Mouse (Mus musculus): ENCODE measurements at regions not wholly inside any gene's neighbourhood (a gene's known extent, or its start where the extent isn't known, plus 50 kb on each side); places are given as distances from the start of the nearest gene placed in this dataset.

DNA sequence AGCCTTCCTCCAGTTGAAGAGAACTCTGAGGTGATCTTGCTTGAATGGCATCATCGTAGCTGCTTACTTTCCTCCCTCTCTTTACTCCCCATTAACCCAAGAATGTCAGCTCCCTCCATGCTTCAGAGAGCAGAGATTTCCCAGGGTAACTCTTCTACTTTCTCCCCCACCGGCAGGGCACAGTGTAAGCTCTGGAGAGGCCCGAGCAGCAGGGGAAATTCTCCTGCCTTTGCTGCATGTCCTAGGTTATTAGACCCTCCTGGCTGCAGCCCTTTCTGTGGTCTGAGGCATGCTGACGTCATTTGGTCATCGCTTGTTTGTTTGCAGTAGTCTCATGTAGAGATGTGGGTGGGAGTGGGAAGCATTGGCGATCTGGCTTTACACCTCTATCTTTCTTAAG, 163.2 kb downstream of the Gm10295 start:
- no peak overlapping the region; the same call in 1 of the 2 replicates for H3K27ac ChIP-seq
- peaks cover 6% of the 10 kb centered on the region for H3K4me1 ChIP-seq
- H3K4me3 ChIP-seq: no peak overlapping the region
- no peaks in the 10 kb centered on the region for H3K36me3 ChIP-seq
- WGBS: 34% methylated on average over 6 of the region's 6 CpGs
- DNase-seq (ENCODE audit: low spot score): no peak
- H3K9me3 ChIP-seq (replicated peaks): no peaks in the 10 kb centered on the region
- no peaks in the 10 kb centered on the region for H3K27me3 ChIP-seq (ENCODE audit: low read depth, poor library complexity, severe bottlenecking)

DNA sequence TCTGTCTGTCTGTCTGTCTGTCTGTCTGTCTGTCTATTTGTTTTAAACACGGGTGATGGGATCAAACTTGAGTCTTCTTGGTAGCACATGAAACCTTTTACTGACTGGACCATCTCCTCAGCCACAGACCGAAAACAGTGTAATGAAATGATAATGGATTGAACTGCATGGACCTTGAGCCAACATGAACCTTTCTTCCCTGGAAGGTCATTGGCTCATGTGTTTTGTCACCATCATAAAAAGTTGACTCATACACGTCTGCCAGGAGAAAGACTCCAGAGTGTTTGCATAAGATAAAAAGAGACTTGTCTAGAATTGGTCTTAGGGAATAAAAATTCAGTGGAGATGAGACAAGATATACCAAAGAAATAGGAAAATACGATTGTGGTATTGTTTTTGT, 176.4 kb downstream of the Gm10295 start:
- no peak overlapping the region for H3K27ac ChIP-seq
- H3K9me3 ChIP-seq (replicated peaks): no peaks in the 10 kb centered on the region
- H3K27me3 ChIP-seq (ENCODE audit: low read depth, poor library complexity, severe bottlenecking): no peaks in the 10 kb centered on the region
- H3K36me3 ChIP-seq: no peaks in the 10 kb centered on the region
- no peak for DNase-seq (ENCODE audit: low spot score)
- 85% methylated on average over 4 of the region's 4 CpGs for WGBS
- no peak overlapping the region for H3K4me3 ChIP-seq
- H3K4me1 ChIP-seq: no peaks in the 10 kb centered on the region

DNA sequence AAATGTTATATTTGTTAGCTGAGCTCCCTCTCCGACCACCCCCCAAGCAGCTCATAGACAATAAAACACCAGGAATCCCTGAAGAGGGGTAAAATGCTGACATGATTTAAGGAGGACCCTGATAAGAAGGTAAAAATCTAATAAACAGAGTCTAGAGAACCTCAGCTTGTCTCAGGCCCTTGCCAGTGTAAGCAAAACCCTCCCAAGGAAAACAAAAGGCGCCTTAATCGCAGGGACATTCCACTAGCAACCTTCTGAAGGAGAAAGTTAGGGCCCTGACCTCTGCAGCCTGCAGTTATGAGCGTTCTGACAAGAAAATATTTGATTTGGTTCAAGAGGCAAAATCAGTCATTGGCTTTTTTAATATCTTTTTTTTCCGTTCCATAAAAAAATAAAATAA, 212.2 kb downstream of the Gm10295 start:
- no peaks in the 10 kb centered on the region for H3K36me3 ChIP-seq
- 64% methylated on average over 5 of the region's 5 CpGs for WGBS
- DNase-seq (ENCODE audit: low spot score): no peak
- no peak overlapping the region for H3K27ac ChIP-seq
- H3K27me3 ChIP-seq (ENCODE audit: low read depth, poor library complexity, severe bottlenecking): no peaks in the 10 kb centered on the region
- no peaks in the 10 kb centered on the region for H3K9me3 ChIP-seq (replicated peaks)
- H3K4me1 ChIP-seq: peaks cover 5% of the 10 kb centered on the region
- H3K4me3 ChIP-seq: no peak overlapping the region

DNA sequence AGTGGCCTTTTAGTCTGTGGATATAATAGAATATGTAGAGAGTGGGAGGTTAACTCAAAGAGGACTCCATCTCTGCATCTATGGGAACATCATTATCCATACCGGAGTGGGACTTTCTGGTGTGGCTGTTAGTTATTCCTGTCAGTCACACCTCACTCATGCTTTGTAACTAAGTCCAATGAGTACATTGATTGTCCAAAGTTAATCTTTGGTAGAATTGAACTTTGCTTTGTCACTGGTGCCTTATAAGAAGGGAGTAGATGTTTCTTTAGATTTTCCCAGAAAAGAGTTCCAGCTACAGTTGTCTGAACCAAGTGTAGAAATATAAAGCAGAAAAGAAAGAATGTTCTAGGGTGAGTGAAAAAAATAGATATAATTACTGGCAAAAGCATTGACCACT, 221.3 kb downstream of the Gm10295 start:
- Histone ChIP-seq H3K9me3 (replicated peaks) (no peaks in the 10 kb centered on the region), H3K36me3 (no peaks in the 10 kb centered on the region), H3K27me3 (ENCODE audit: low read depth, poor library complexity, severe bottlenecking) (no peaks in the 10 kb centered on the region), H3K4me1 (no peaks in the 10 kb centered on the region), H3K27ac (no peak overlapping the region), H3K4me3 (no peak overlapping the region)
- DNase-seq (ENCODE audit: low spot score): no peak
- WGBS: 98% methylated on average over 1 of the region's 1 CpGs

DNA sequence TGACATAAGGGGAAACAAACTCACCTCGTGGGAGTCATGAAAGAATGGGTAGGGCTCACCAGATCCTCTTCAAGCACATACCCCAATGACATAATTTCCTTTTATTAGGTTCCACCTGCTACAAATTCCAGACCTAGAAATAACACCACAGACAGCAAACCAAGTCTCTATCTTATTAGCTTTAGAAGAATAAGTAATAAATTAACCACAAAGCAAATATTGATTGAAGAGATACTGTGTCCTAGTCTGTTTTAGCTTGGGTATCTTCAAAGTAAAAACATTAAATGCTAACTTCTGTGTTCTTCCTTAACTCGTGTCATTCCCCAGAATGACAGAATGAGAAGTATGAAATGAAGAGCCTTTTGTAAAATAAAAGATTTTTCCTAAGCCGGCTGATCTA, 222.4 kb downstream of the Gm10295 start:
- 89% methylated on average over 3 of the region's 3 CpGs for WGBS
- Histone ChIP-seq H3K27me3 (ENCODE audit: low read depth, poor library complexity, severe bottlenecking) (no peaks in the 10 kb centered on the region), H3K4me1 (no peaks in the 10 kb centered on the region), H3K27ac (no peak overlapping the region), H3K36me3 (no peaks in the 10 kb centered on the region), H3K9me3 (replicated peaks) (no peaks in the 10 kb centered on the region), H3K4me3 (no peak overlapping the region)
- no peak for DNase-seq (ENCODE audit: low spot score)

DNA sequence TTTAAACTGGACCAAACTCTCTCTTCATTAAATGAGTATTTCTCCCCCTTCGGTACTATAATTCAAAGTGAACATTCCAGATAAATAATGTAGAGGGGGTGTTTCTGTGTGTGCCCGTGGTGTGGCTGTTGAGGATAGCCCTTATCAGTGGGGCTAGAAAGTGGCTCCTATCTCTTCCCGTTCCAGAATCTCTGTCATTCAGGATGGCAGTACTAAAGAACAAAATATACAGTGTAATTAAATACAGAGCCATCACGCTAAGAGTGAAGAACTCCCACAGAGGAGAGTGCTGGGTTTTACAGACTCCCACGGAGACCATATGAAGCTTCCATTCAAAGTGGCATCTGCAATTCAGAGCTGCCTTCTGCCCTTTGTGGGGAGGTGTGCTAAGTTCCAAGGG, 229.8 kb downstream of the Gm10295 start:
- H3K27ac ChIP-seq: no peak overlapping the region
- H3K27me3 ChIP-seq (ENCODE audit: low read depth, poor library complexity, severe bottlenecking): no peaks in the 10 kb centered on the region
- no peaks in the 10 kb centered on the region for H3K36me3 ChIP-seq
- no peak for DNase-seq (ENCODE audit: low spot score)
- 58% methylated on average over 5 of the region's 5 CpGs for WGBS
- no peaks in the 10 kb centered on the region for H3K9me3 ChIP-seq (replicated peaks)
- no peaks in the 10 kb centered on the region for H3K4me1 ChIP-seq
- H3K4me3 ChIP-seq: no peak overlapping the region

DNA sequence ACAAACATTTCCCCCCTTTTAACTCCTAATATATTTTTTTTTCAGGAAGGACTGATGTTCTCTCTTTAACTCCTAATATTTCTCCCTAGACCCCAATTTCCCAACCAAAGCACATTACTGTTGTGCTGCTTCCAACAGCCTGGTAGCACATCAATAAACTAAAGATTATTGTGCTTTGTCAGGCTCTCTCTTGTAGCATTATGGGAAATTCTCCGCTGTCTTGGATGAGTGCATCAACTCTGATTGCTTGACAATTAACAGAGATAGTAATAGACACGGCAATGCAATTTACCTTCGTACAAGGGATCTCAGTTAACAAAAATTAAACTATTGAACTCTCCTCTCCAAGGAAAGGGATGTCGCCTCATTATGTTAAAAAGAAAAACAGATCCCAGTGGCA, 230.3 kb downstream of the Gm10295 start:
- H3K9me3 ChIP-seq (replicated peaks): no peaks in the 10 kb centered on the region
- H3K27ac ChIP-seq: no peak overlapping the region
- DNase-seq (ENCODE audit: low spot score): no peak
- no peaks in the 10 kb centered on the region for H3K27me3 ChIP-seq (ENCODE audit: low read depth, poor library complexity, severe bottlenecking)
- no peaks in the 10 kb centered on the region for H3K36me3 ChIP-seq
- no peaks in the 10 kb centered on the region for H3K4me1 ChIP-seq
- 85% methylated on average over 4 of the region's 4 CpGs for WGBS
- H3K4me3 ChIP-seq: no peak overlapping the region

DNA sequence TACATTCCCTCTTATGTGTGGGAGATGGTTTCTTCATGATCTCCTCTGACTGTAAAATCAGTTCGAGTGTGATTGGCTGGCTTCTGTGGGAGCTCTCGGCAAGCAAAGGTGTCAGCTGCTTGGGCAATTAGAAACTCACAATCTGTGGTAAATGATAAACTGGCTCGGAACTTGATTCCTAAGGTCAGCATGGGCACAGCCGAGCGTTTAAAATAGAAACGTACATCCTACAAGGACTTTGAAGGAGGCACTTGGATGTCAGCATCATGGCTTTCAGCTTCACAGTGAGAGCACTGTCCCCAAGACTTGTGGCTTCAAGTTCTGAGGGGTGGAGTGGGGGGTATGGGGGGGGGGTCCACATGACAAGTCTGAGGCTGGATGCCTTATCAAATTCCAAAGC, 231.3 kb downstream of the Gm10295 start:
- Histone ChIP-seq H3K27ac (no peak overlapping the region), H3K27me3 (ENCODE audit: low read depth, poor library complexity, severe bottlenecking) (no peaks in the 10 kb centered on the region), H3K9me3 (replicated peaks) (no peaks in the 10 kb centered on the region), H3K4me1 (no peaks in the 10 kb centered on the region), H3K36me3 (no peaks in the 10 kb centered on the region), H3K4me3 (no peak overlapping the region)
- WGBS: 69% methylated on average over 6 of the region's 6 CpGs
- DNase-seq (ENCODE audit: low spot score): no peak

DNA sequence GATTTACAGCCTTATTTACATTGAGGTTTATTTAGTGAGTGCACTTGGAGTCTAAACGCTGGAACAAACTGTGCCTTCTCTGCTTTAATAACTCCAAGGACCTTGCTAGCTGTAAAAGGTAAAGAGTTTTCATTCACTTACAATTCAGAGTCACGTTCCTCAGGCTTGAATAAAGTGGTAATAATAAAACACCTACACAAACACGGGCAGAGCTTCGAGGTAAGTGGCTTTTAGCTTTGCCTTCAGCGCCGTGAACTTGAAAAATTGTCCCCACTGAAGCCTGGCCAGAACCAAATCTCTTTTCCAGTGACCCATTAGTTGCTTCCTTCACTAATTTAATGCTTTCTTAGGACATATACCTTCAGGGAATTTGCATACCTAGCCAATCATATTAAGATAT, 244.2 kb downstream of the Gm10295 start:
- WGBS: 78% methylated on average over 6 of the region's 6 CpGs
- H3K4me3 ChIP-seq: no peak overlapping the region
- no peak for DNase-seq (ENCODE audit: low spot score)
- H3K36me3 ChIP-seq: no peaks in the 10 kb centered on the region
- 0 out of 2 replicates have a peak, but pooled peaks cover 3% of the 10 kb centered on the region for H3K27me3 ChIP-seq (ENCODE audit: low read depth, poor library complexity, severe bottlenecking)
- H3K4me1 ChIP-seq: no peaks in the 10 kb centered on the region
- H3K27ac ChIP-seq: no peak overlapping the region
- H3K9me3 ChIP-seq (replicated peaks): no peaks in the 10 kb centered on the region

DNA sequence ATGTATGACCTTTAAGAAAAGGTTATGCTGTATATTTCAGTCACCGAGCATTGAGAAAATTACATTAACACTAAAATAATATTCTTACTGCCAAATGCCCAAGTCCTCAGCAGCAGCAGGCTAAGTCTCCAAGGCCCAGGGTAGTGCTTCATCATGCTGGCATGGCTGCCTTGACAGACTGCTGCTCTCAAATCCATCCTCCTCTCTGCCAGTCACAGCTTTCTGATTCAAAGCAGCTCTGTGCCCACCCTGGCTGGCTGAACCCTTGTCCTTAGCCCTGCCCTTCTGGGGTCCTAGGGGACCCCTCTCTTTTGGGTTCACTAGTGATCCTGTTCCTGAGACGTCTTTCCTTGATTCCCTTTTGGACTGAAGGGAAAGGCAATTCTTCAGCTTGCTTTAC, 251.0 kb downstream of the Gm10295 start:
- Histone ChIP-seq H3K27ac (no peak overlapping the region), H3K27me3 (ENCODE audit: low read depth, poor library complexity, severe bottlenecking) (0 out of 2 replicates have a peak, but pooled peaks cover 3% of the 10 kb centered on the region), H3K36me3 (no peaks in the 10 kb centered on the region), H3K4me3 (no peak overlapping the region), H3K9me3 (replicated peaks) (no peaks in the 10 kb centered on the region), H3K4me1 (peaks cover 5% of the 10 kb centered on the region)
- 85% methylated on average over 2 of the region's 2 CpGs for WGBS
- no peak for DNase-seq (ENCODE audit: low spot score)

DNA sequence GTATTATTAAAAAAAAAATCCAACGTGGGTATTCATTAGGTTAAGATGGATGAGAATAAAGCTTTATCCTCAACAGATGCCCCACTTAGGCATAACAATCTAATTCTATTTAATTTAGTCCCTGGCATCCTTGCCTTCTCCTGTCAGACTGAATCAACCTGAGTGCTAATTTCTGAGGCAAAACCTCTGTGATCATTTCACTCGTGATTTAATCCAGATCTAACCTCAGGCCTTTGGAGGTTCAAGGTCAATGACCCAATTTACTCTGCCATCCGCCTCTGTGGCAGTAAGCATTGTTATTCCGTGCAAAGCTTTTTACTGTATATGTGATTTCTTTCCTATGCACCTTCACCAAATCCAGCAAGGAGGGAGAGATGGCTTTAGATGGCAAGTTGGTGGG, 253.0 kb downstream of the Gm10295 start:
- DNase-seq (ENCODE audit: low spot score): no peak
- Histone ChIP-seq H3K4me3 (no peak overlapping the region), H3K27ac (no peak overlapping the region), H3K27me3 (ENCODE audit: low read depth, poor library complexity, severe bottlenecking) (no peaks in the 10 kb centered on the region), H3K4me1 (peaks cover 5% of the 10 kb centered on the region), H3K9me3 (replicated peaks) (no peaks in the 10 kb centered on the region), H3K36me3 (no peaks in the 10 kb centered on the region)
- whole genome bisulfite sequencing: 20% methylated on average over 4 of the region's 4 CpGs

DNA sequence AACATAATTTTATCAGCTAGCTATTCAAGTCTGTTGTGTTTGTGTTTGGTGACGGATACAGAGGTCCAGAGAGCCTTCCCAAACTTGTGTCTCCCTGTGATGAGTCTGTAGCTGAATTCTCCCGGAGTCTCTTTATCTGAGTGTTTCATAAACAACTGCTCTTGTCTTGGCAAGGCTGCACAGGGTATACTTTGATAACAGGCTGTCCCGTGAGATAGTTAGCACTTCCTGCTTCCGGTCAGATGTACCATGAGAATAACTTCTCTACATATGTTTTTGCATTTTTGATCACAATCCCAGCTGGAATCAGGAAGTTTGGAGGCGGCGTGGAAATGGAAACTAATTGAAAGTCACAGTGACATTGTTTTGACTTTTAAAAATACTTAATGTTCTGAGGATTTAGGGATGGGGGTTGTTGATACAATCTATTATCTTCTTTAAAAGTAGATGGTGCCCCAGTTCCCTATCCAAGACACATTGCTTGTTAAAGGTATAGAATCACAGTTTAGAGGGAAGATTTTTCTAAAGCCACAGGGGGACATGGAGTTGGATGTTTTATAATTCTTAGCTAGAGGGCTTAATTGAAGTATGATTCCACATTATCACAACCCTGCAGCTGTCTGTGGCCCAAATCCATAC, 257.9 kb downstream of the Gm10295 start:
- no peaks in the 10 kb centered on the region for H3K36me3 ChIP-seq
- H3K27ac ChIP-seq: no peak overlapping the region
- DNase-seq (ENCODE audit: low spot score): no peak
- WGBS: 80% methylated on average over 6 of the region's 6 CpGs
- H3K4me1 ChIP-seq: peaks cover 2% of the 10 kb centered on the region
- H3K27me3 ChIP-seq (ENCODE audit: low read depth, poor library complexity, severe bottlenecking): no peaks in the 10 kb centered on the region
- no peak overlapping the region for H3K4me3 ChIP-seq
- H3K9me3 ChIP-seq (replicated peaks): no peaks in the 10 kb centered on the region

DNA sequence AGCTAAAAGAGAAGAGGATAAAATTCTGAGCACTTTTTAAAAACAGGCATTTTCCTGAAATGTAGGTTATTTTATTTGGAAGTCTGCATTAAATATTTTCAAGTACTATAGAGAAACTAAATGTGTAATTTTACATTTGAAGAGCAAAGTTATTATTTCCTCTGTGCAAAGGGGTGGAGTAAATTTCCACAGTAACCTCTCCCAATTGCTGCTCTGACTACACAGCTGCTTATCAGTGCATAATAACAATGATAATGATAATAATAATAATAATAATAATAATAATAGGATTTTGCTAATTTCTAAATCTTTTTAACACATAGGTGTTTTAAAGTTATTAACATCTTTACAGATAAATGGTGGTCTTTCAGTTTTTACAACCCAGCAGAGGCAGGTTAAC, 258.5 kb downstream of the Gm10295 start:
- H3K27me3 ChIP-seq (ENCODE audit: low read depth, poor library complexity, severe bottlenecking): no peaks in the 10 kb centered on the region
- DNase-seq (ENCODE audit: low spot score): no peak
- H3K9me3 ChIP-seq (replicated peaks): no peaks in the 10 kb centered on the region

DNA sequence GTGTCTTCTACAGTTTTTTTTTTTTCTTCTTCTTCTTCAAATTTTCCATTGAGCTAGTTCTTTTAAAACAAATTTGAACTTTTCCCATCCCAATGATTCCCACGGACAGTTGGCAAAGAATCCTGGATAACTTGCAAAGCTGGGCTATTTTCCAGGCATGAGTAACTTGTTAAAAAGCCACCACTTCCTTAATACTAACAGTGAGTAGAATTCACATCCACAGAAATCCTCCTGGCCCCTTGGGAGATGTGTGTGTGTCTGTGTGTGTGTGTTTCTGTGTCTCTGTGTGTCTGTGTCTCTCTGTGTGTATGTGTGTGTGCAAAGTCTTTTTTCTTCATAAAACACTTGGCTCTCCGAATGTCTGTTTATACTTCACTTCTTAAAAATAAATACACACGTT, 259.0 kb downstream of the Gm10295 start:
- 82% methylated on average over 3 of the region's 3 CpGs for WGBS
- H3K27ac ChIP-seq: no peak overlapping the region
- DNase-seq (ENCODE audit: low spot score): no peak
- no peaks in the 10 kb centered on the region for H3K27me3 ChIP-seq (ENCODE audit: low read depth, poor library complexity, severe bottlenecking)
- H3K36me3 ChIP-seq: no peaks in the 10 kb centered on the region
- no peak overlapping the region for H3K4me3 ChIP-seq
- no peaks in the 10 kb centered on the region for H3K4me1 ChIP-seq
- no peaks in the 10 kb centered on the region for H3K9me3 ChIP-seq (replicated peaks)

More for the DNA sequence above, 258.5 kb downstream of the Gm10295 start:
- H3K27ac ChIP-seq: no peak overlapping the region
- no peak overlapping the region for H3K4me3 ChIP-seq
- H3K36me3 ChIP-seq: no peaks in the 10 kb centered on the region
- no peaks in the 10 kb centered on the region for H3K4me1 ChIP-seq
